Mouse (Mus musculus) CH12.LX (cell line): Measurements from ENCODE around the gene Lpcat2. TPM values are rescaled to one million over a fixed set of nuclear protein-coding genes. Genes with fewer than 3 reads are reported as not detected.

Experiments used
- DNase-seq: peaks from one replicate; pipeline ENCODE4 v3.0.0-alpha.2; 2013; ENCODE audit errors: extremely low read depth
- H3K27ac ChIP-seq: 2 replicates; pipeline ENCODE4 v1.5.1; 2012; ENCODE audit warnings: low read depth, mild to moderate bottlenecking, control low read depth, moderate library complexity; ENCODE audit not compliant: insufficient read depth
- H3K27me3 ChIP-seq: replicated peaks from 2 replicates; pipeline ENCODE3; 2012; ENCODE audit warnings: inconsistent platforms
- H3K36me3 ChIP-seq, 2 experiments: replicated peaks in 1 of 2; 2 replicates each; pipeline versions ENCODE3 to v1.6.1; 2012; ENCODE audit warnings: inconsistent platforms in 1 of 2, low read length in 1 of 2, mild to moderate bottlenecking in 1 of 2, mixed read lengths in 1 of 2, moderate library complexity in 1 of 2; ENCODE audit not compliant: control insufficient read depth in 1 of 2, insufficient read depth in 1 of 2
- H3K4me1 ChIP-seq, 2 experiments: 2 replicates each; pipeline ENCODE4 v1.6.1; 2012; ENCODE audit warnings: inconsistent platforms in 1 of 2, moderate library complexity in 1 of 2; ENCODE audit not compliant: insufficient read depth in 2 of 2, control insufficient read depth in 1 of 2
- H3K4me2 ChIP-seq: 2 replicates; pipeline ENCODE4 v1.6.1; 2012; ENCODE audit warnings: low read depth, mild to moderate bottlenecking, control low read depth; ENCODE audit not compliant: poor library complexity, insufficient read depth, severe bottlenecking
- H3K4me3 ChIP-seq, 3 experiments: fragments of 150-350 bp in 1 of 3; sonication (generic) in 1 of 3; replicated peaks in 1 of 3; 2 replicates each; pipeline versions ENCODE3 to v1.5.1; 2011 to 2012; ENCODE audit warnings: low read depth in 2 of 3, low read length in 2 of 3, mild to moderate bottlenecking in 2 of 3, moderate library complexity in 2 of 3, control low read depth in 1 of 3, improper control_type of control experiment in 1 of 3, inconsistent platforms in 1 of 3, mixed read lengths in 1 of 3; ENCODE audit not compliant: poor library complexity in 1 of 3
- H3K79me2 ChIP-seq: replicated peaks from 2 replicates; pipeline ENCODE4 v1.6.1; 2012; ENCODE audit warnings: mild to moderate bottlenecking, moderate library complexity; ENCODE audit not compliant: control insufficient read depth, poor library complexity, insufficient read depth, severe bottlenecking; ENCODE audit errors: extremely low read depth
- H3K9ac ChIP-seq: 2 replicates; pipeline ENCODE4 v1.6.1; 2012; ENCODE audit warnings: low read depth, mild to moderate bottlenecking, control low read depth, moderate library complexity; ENCODE audit not compliant: insufficient read depth
- H3K9me3 ChIP-seq: replicated peaks from 2 replicates; pipeline ENCODE3; 2012; ENCODE audit warnings: low read length, inconsistent platforms, mixed read lengths
- CTCF ChIP-seq, 2 experiments: IDR thresholded peaks in 1 of 2; conservative IDR thresholded peaks in 1 of 2; 2 replicates each; pipeline ENCODE4 v1.5.1; 2011 to 2012; ENCODE audit warnings: low read depth in 2 of 2, low read length in 2 of 2, improper control_type of control experiment in 1 of 2, inconsistent platforms in 1 of 2, mild to moderate bottlenecking in 1 of 2, moderate library complexity in 1 of 2
- E2F4 ChIP-seq: IDR thresholded peaks from 2 replicates; pipeline ENCODE4 v1.6.1; 2011; ENCODE audit warnings: low read depth, low read length, improper control_type of control experiment; ENCODE audit not compliant: insufficient replicate concordance
- JUN ChIP-seq: IDR thresholded peaks from 2 replicates; pipeline ENCODE4 v1.6.1; 2011; ENCODE audit warnings: low read depth, mild to moderate bottlenecking, low read length, improper control_type of control experiment, moderate library complexity; ENCODE audit not compliant: insufficient read depth
- JUND ChIP-seq: conservative IDR thresholded peaks from 2 replicates; pipeline ENCODE4 v1.6.1; 2011; ENCODE audit warnings: low read depth, low read length, improper control_type of control experiment
- MEF2A ChIP-seq: IDR thresholded peaks from 2 replicates; pipeline ENCODE4 v1.6.1; 2014; ENCODE audit warnings: low read depth, mild to moderate bottlenecking, inconsistent platforms, low read length, improper control_type of control experiment, borderline replicate concordance
- SIN3A ChIP-seq: IDR thresholded peaks from 2 replicates; pipeline ENCODE4 v1.6.1; 2012; ENCODE audit warnings: low read length, improper control_type of control experiment, inconsistent platforms
- TBP ChIP-seq: conservative IDR thresholded peaks from 2 replicates; pipeline ENCODE4 v1.6.1; 2011; ENCODE audit warnings: low read depth, low read length, improper control_type of control experiment
- TCF12 ChIP-seq: IDR thresholded peaks from 2 replicates; pipeline ENCODE4 v1.6.1; 2014; ENCODE audit warnings: low read depth, mild to moderate bottlenecking, inconsistent platforms, low read length, improper control_type of control experiment
- USF2 ChIP-seq: conservative IDR thresholded peaks from 2 replicates; pipeline ENCODE4 v1.6.1; 2011; ENCODE audit warnings: low read depth, low read length, improper control_type of control experiment
- ZKSCAN1 ChIP-seq: IDR thresholded peaks from 2 replicates; pipeline ENCODE4 v1.6.1; 2012; ENCODE audit warnings: low read depth, inconsistent platforms, low read length, improper control_type of control experiment, borderline replicate concordance
- ZMIZ1 ChIP-seq: IDR thresholded peaks from 2 replicates; pipeline ENCODE4 v1.6.1; 2012; ENCODE audit warnings: low read depth, mild to moderate bottlenecking, inconsistent platforms, low read length, improper control_type of control experiment
- ZNF384 ChIP-seq: IDR thresholded peaks from 2 replicates; pipeline ENCODE4 v1.6.1; 2012; ENCODE audit warnings: low read depth, low read length, improper control_type of control experiment, inconsistent platforms
- dilution Hi-C: fragments of 300-500 bp; cut with MboI; formaldehyde crosslinking; loops from 2 replicates; pipeline ENCODE4 v1.14.3; 2020; ENCODE audit warnings: low sequenced_read_pairs; ENCODE audit not compliant: extremely low pct_unique_long_range_greater_than_20kb, extremely low pct_ligation_motif_present
- in situ Hi-C: fragments of 300-500 bp; cut with MboI; formaldehyde crosslinking; loops from 3 replicates; pipeline ENCODE4 v1.14.3; 2019; ENCODE audit warnings: low sequenced_read_pairs, low pct_ligation_motif_present, low pct_unique_long_range_greater_than_20kb, mixed read lengths
- polyA plus RNA-seq: library from polyadenylated mRNA; unstranded; fragments of >175 nt; gene quantifications from 2 replicates; pipeline ENCODE4 v1.2.1, GENCODE M21; 2012; ENCODE audit warnings: low read depth; ENCODE audit not compliant: insufficient read length
- total RNA-seq, 2 experiments: library from RNA; depleted of rRNA; stranded (reverse); fragments of 300-350 nt in 1 of 2; fragments of >200 nt in 1 of 2; gene quantifications; 2 replicates each; pipeline ENCODE4 v1.2.3; 2012 to 2014

The Lpcat2 gene
- total and polyA plus RNA-seq, 3 experiments, result not detected

DNA sequence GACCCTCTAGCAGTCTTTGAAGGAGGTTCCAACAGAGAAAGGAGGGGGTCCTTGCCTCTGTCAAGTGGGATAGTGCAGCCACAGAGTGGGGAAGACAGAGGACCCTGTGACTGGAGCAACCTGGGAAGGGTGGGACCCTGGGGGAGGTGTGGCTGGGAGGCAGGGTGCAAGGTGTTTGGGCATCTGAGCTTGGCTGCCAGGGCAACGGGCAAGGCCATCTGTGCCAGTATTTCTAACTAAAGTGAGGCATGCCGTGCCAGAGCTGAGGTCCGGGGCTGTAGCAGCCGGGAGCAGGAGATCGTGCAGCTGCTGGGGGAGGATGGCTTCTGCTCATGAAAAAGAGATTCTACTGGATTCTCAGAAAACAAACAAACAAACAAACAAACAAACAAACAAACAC is 39.5 kb upstream of the Lpcat2 start:
- in situ Hi-C loops, result no loop called here
- no peaks in the 10 kb centered on the region for H3K79me2 ChIP-seq
- no peaks in the 10 kb centered on the region for H3K27me3 ChIP-seq
- no peak overlapping the region for H3K4me3 ChIP-seq
- no peak overlapping the region for H3K9ac ChIP-seq
- H3K4me1 ChIP-seq, result no peaks in the 10 kb centered on the region
- H3K4me2 ChIP-seq, result no peak overlapping the region
- H3K36me3 ChIP-seq, result no peaks in the 10 kb centered on the region
- no peak overlapping the region for H3K27ac ChIP-seq
- peaks cover 92% of the 10 kb centered on the region for H3K9me3 ChIP-seq
- no peak for DNase-seq
- TF ChIP-seq CTCF (conservative IDR thresholded peaks at IDR 0.05 in 1 of 2, IDR thresholded peaks at IDR 0.05 in 1 of 2; ENCODE audit: low read depth in 2 of 2, low read length in 2 of 2) (no peak), TCF12 (no peak), JUN (no peak), ZKSCAN1 (no peak)
- dilution Hi-C loops, result no loop called here

DNA sequence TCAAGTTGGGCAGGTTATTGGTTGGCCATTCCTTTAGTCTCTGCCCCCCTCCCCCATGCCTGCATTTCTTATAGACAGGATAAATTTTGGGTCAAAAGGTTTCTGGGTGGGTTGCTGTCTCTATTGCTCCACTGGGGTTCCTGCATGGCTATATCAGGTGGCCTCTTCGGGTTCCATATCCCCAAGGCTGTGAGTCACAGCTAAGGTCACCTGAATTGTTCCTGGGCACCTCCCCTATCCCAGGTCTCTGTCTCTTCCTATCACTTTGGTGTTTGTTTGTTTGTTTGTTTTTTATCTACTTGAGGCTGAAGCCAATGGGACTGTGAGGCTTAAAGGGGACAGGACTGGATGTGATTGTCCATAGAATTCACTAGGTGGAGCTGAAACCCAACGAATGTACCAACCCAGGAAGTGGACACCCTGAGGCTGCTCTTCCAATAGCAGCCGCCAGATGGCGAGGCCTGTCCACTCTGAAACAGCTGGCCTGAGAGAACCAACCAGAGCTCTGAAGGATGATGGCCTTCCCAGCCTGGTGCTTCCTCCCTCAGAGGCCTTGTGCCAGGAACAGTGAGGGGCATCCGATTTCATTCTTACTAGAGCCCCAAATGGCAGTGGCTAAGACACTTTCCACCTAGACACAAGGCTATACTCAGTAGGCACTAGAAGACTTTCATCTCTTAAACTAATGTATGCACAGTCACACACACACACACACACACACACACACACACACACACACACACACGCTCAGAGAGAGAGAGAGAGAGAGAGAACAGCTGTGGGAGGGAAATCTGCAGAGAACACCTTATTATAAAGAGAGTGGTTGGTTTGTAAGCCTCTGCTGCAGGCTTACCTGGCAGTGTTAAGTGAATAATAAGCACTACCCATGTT is 37.0 kb upstream of the Lpcat2 start:
- Histone ChIP-seq H3K9me3 (peaks cover 88% of the 10 kb centered on the region), H3K4me1 (no peaks in the 10 kb centered on the region), H3K4me3 (no peak overlapping the region), H3K9ac (no peak overlapping the region), H3K27ac (no peak overlapping the region), H3K36me3 (no peaks in the 10 kb centered on the region), H3K27me3 (no peaks in the 10 kb centered on the region), H3K4me2 (no peak overlapping the region), H3K79me2 (no peaks in the 10 kb centered on the region)
- TF ChIP-seq ZKSCAN1, result no peak
- TF ChIP-seq ZNF384, result no peak
- TF ChIP-seq CTCF (conservative IDR thresholded peaks at IDR 0.05 in 1 of 2, IDR thresholded peaks at IDR 0.05 in 1 of 2; ENCODE audit: low read depth in 2 of 2, low read length in 2 of 2), result 0 out of 4 replicates have a peak, but pooled peaks of 1 of the 2 experiments have one; percentile 27
- TF ChIP-seq MEF2A, result no peak
- TF ChIP-seq E2F4, result no peak
- dilution Hi-C loops, result no loop called here
- no peak for DNase-seq
- in situ Hi-C loops, result no loop called here

DNA sequence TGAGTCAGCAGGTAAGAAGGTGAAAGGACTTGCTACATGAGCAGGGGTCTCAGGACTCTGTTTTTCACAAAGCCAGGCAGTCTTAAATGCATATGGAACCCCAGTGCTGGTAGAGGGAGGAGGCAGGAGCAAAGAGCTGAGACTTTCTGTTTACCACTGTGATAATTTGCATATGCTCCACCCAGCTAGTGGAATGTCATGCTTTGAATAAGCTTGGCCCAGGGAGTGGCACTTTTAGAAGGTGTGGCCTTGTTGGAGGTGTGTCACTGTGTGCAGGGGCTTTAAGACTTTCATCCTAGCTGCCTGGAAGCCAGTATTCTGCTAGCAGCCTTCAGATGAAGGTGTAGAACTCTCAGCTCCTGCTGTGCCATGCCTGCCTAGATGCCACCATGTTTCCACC is 34.0 kb upstream of the Lpcat2 start:
- DNase-seq, result no peak
- Histone ChIP-seq H3K9me3 (peaks cover 85% of the 10 kb centered on the region), H3K27me3 (no peaks in the 10 kb centered on the region), H3K4me2 (no peak overlapping the region), H3K4me1 (no peaks in the 10 kb centered on the region), H3K4me3 (no peak overlapping the region), H3K9ac (no peak overlapping the region), H3K36me3 (no peaks in the 10 kb centered on the region), H3K79me2 (no peaks in the 10 kb centered on the region), H3K27ac (no peak overlapping the region)
- in situ Hi-C loops, result no loop called here
- TF ChIP-seq USF2 (no peak), SIN3A (no peak), JUND (no peak), ZMIZ1 (no peak), TBP (no peak)
- dilution Hi-C loops, result no loop called here
